In the genomic region with DNA sequence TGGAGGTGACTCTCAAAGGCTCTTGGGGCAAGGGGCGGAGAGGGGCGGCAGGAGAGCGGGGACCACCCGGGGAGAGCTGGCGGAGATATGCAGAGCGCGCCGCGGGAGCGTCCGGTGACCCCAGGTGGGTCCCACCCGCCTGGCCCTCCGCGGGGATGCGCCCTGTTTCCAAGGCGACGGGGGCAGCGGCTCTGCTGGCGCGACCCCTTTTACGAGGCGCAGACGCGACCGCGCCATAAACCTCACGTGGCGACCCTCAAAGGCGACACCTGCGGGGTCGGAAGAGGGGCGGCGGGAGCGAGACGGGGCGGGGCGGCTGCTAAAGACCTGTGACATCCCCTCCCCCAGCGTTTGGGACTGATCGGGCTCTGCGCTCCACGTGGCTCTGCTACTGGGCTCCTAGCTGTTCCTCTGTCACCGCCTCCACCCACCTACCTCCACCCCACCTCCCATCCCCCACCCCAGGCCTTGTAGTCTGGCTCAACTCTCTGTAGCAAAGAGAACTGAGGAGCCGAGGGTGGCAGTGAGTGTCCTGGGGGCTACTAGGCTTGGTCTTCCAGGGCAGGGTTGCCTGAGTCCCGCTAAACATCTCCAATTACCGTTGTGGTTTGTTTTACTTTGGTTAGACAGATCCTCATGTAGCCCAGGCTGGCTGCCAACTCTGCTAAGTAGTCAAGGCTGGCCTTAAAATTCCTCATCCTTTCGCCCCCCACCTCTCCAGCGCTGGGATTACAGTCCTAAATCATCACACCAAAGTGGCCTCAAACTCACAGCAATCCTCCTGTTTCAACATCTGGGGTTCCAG, we compare ENCODE assay signal across 9 mouse cellular contexts. TPM values are rescaled to one million over a fixed set of nuclear protein-coding genes. Genes with fewer than 3 reads are reported as not detected.
DNase-seq lines count a peak whose midpoint lies in the region; ATAC-seq and TF ChIP-seq lines count a peak whose summit lies in the region.
"Had no signal": no experiment of that assay in that cellular context is flagged by ENCODE, and none has a peak within 500 bp of the region (broad histone marks: within the 10 kb centered on the region; RNA-seq: fewer than 3 reads in every experiment).

No protein-coding gene starts in this region.

- H3K4me2 ChIP-seq in kidney, postnatal 0 days (ENCODE audit: low read length): peak overlapping the region; percentile 61
- peak overlapping the region; percentile 63 for H3K4me2 ChIP-seq in embryonic facial prominence, embryonic 15.5 days (replicated peaks)
- H3K4me2 ChIP-seq in limb, embryonic 15.5 days: peak overlapping the region; percentile 76
- peak overlapping the region; percentile 67 for H3K4me2 ChIP-seq in stomach, embryonic 14.5 days (replicated peaks; ENCODE audit: low read depth, low read length)

- no peaks in the 10 kb centered on the region for H3K9me3 ChIP-seq in kidney, postnatal 0 days (replicated peaks; ENCODE audit: low read length)
- H3K9me3 ChIP-seq in embryonic facial prominence, embryonic 15.5 days (replicated peaks): no peaks in the 10 kb centered on the region
- no peaks in the 10 kb centered on the region for H3K9me3 ChIP-seq in limb, embryonic 15.5 days
- H3K9me3 ChIP-seq in stomach, embryonic 14.5 days (ENCODE audit: control insufficient read depth, low read depth, low read length): no peaks in the 10 kb centered on the region

- peak overlapping the region; percentile 18; the same call in 1 of the 2 replicates for H3K4me3 ChIP-seq in kidney, postnatal 0 days (replicated peaks; ENCODE audit: low read depth, low read length)
- peak overlapping the region; percentile 34 for H3K4me3 ChIP-seq in embryonic facial prominence, embryonic 15.5 days (replicated peaks)
- peak overlapping the region; percentile 29 for H3K4me3 ChIP-seq in limb, embryonic 15.5 days
- peak overlapping the region; percentile 22 for H3K4me3 ChIP-seq in stomach, embryonic 14.5 days (ENCODE audit: low read depth, low read length)

- DNase-seq in kidney, postnatal 0 days (ENCODE audit: low spot score): no peak
- DNase-seq in kidney, adult 11 months: no peak
- no peak for DNase-seq in layer of hippocampus, postnatal 36 days
- no peak for DNase-seq in left cerebral cortex, postnatal 4 days
- DNase-seq: heart, postnatal 4 days had no signal

- intact Hi-C loops in left cerebral cortex, postnatal 4 days (cut with DNase I): no loop called here

- no peak overlapping the region for H3K27ac ChIP-seq in kidney, postnatal 0 days
- no peak overlapping the region for H3K27ac ChIP-seq in embryonic facial prominence, embryonic 15.5 days (replicated peaks)
- no peak overlapping the region for H3K27ac ChIP-seq in limb, embryonic 15.5 days
- no peak overlapping the region for H3K27ac ChIP-seq in stomach, embryonic 14.5 days (ENCODE audit: low read length)

- peaks cover 19% of the 10 kb centered on the region; the same call in 1 of the 2 replicates for H3K4me1 ChIP-seq in kidney, postnatal 0 days (replicated peaks; ENCODE audit: insufficient read depth, low read length)
- peaks cover 38% of the 10 kb centered on the region for H3K4me1 ChIP-seq in embryonic facial prominence, embryonic 15.5 days
- peaks cover 49% of the 10 kb centered on the region for H3K4me1 ChIP-seq in limb, embryonic 15.5 days
- H3K4me1 ChIP-seq in stomach, embryonic 14.5 days (ENCODE audit: control insufficient read depth, insufficient read depth, low read length): peaks cover 20% of the 10 kb centered on the region; the same call in 1 of the 2 replicates

- no peak for TF ChIP-seq CTCF in kidney, postnatal 0 days (IDR thresholded peaks at IDR 0.05; ENCODE audit: low read depth)

- no peaks in the 10 kb centered on the region for H3K27me3 ChIP-seq in kidney, postnatal 0 days (ENCODE audit: insufficient read depth, low read length)
- peaks cover 58% of the 10 kb centered on the region for H3K27me3 ChIP-seq in embryonic facial prominence, embryonic 15.5 days
- H3K27me3 ChIP-seq in limb, embryonic 15.5 days: peaks cover 41% of the 10 kb centered on the region
- no peaks in the 10 kb centered on the region for H3K27me3 ChIP-seq in stomach, embryonic 14.5 days (ENCODE audit: control insufficient read depth, insufficient read depth, low read length)

- no peak for ATAC-seq in kidney, postnatal 0 days (replicated peaks; ENCODE audit: low FRiP score, low read depth)
- no peak for ATAC-seq in embryonic facial prominence, embryonic 15.5 days (ENCODE audit: insufficient number of reproducible peaks, low FRiP score, low TSS enrichment, low read depth)
- no peak for ATAC-seq in limb, embryonic 15.5 days (ENCODE audit: insufficient number of reproducible peaks, low FRiP score, low TSS enrichment, low read depth)
- no peak for ATAC-seq in stomach, embryonic 14.5 days (ENCODE audit: insufficient number of reproducible peaks, insufficient read depth, low FRiP score, low read depth)
- no peak for ATAC-seq in inflammation-experienced regulatory T-cells, adult 6 months

- WGBS in kidney, postnatal 0 days: 4% methylated on average over 32 of the region's 47 CpGs
- 2% methylated on average over 47 of the region's 47 CpGs for WGBS in embryonic facial prominence, embryonic 15.5 days
- 1% methylated on average over 47 of the region's 47 CpGs for WGBS in limb, embryonic 15.5 days
- WGBS in stomach, embryonic 14.5 days: 2% methylated on average over 47 of the region's 47 CpGs

- no peaks in the 10 kb centered on the region for H3K36me3 ChIP-seq in kidney, postnatal 0 days (ENCODE audit: insufficient read depth, low read length)
- no peaks in the 10 kb centered on the region for H3K36me3 ChIP-seq in embryonic facial prominence, embryonic 15.5 days
- no peaks in the 10 kb centered on the region for H3K36me3 ChIP-seq in limb, embryonic 15.5 days
- H3K36me3 ChIP-seq in stomach, embryonic 14.5 days (ENCODE audit: control insufficient read depth, insufficient read depth, low read length): no peaks in the 10 kb centered on the region

- H3K9ac ChIP-seq in kidney, postnatal 0 days (ENCODE audit: low read depth, low read length): peak overlapping the region; percentile 31; the same call in 1 of the 2 replicates
- H3K9ac ChIP-seq in embryonic facial prominence, embryonic 15.5 days: no peak overlapping the region
- no peak overlapping the region for H3K9ac ChIP-seq in limb, embryonic 15.5 days
- no peak overlapping the region for H3K9ac ChIP-seq in stomach, embryonic 14.5 days (replicated peaks; ENCODE audit: low read depth, low read length)

RNA-seq across cellular contexts. Expression of gene Epha2, which starts 9.3 kb away (rescaled TPM):
- polyA plus RNA-seq in kidney, postnatal 0 days (2015; fragmentation: Nextera tagmentation; extraction: Ambion mirVana): 5.6 and 5.8 TPM in 2 replicates
- 7.4 and 7.6 TPM in 2 replicates for polyA plus RNA-seq in embryonic facial prominence, embryonic 15.5 days (2015; fragmentation: Nextera tagmentation; extraction: Ambion mirVana)
- polyA plus RNA-seq in limb, embryonic 15.5 days (2015; fragmentation: Nextera tagmentation; extraction: Ambion mirVana): 6.2 and 6.5 TPM in 2 replicates
- 2.8 and 3.4 TPM in 2 replicates for polyA plus RNA-seq in stomach, embryonic 14.5 days (2014; fragmentation: Nextera tagmentation; extraction: Ambion mirVana)
- not detected for polyA plus RNA-seq in inflammation-experienced regulatory T-cells, adult 6 months (2017; shearing (Covaris generic))
- 1 to 10 TPM; 1.3 to 1.7 TPM for total RNA-seq in layer of hippocampus, postnatal 36 days (2021)
- 1 to 10 TPM; 1.6 TPM for total RNA-seq in left cerebral cortex, postnatal 4 days (2021)

RNA-seq across cellular contexts. Expression of gene Arhgef19, which starts 52.5 kb away (rescaled TPM):
- 5.2 and 5.7 TPM in 2 replicates for polyA plus RNA-seq in kidney, postnatal 0 days (2015; fragmentation: Nextera tagmentation; extraction: Ambion mirVana)
- polyA plus RNA-seq in embryonic facial prominence, embryonic 15.5 days (2015; fragmentation: Nextera tagmentation; extraction: Ambion mirVana): 25.6 and 27.7 TPM in 2 replicates
- 16.3 and 19.7 TPM in 2 replicates for polyA plus RNA-seq in limb, embryonic 15.5 days (2015; fragmentation: Nextera tagmentation; extraction: Ambion mirVana)
- 23.0 and 26.4 TPM in 2 replicates for polyA plus RNA-seq in stomach, embryonic 14.5 days (2014; fragmentation: Nextera tagmentation; extraction: Ambion mirVana)
- polyA plus RNA-seq in inflammation-experienced regulatory T-cells, adult 6 months (2017; shearing (Covaris generic)): not detected
- total RNA-seq in layer of hippocampus, postnatal 36 days (2021): 10 to 100 TPM; 15.5 to 15.9 TPM
- total RNA-seq in left cerebral cortex, postnatal 4 days (2021): 1 to 10 TPM; 1.8 to 2.4 TPM
